Mouse (Mus musculus) T-helper 17 cell (primary cell): ENCODE results near the gene Cckbr.

Experiments used
- in situ Hi-C, 2 experiments: fragments of 300-600 bp; cut with MboI, MseI; formaldehyde crosslinking; loops; 1 replicate in 1 of 2; 2 replicates in 1 of 2; pipeline ENCODE4 v1.15.1; 2025; ENCODE audit warnings: high pct_unique_total_duplicates in 2 of 2

Cckbr gene

DNA sequence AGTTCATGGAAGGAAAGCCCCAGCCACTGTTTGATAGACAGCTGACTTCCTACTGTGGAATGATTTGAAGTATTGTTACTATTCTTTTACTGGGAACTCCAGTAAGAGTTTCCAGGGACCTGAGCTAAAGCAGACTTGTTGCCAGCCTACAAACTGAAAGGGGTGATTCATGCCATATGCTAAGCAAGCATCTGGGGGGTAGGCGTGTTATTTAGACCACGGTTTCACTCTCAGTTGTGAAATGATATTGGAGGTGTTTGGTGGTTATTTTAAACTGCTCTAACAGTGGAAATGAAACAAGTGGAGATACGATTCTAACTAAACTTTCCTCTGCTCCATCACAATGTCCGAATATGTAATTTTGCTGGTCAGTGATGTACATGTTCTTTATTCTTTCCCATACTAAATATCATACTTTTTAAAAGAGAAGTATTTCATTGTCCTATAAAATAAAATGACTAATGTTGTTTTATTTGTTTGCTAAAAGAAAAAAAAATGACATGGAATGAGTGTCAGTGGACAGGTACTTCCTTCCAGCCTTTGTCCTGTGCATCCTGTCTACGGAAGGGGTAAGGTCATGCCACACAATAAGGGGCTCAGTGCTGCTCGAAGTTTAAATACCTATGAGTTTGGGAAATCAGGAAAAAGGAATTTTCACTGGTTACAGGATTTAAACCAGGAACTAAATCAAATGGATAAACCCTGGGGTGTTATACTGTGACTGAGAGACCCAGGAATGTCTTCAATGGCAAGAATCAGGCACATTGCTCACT is 61.8 kb downstream of the Cckbr start:
- in situ Hi-C loops = no loop called here

DNA sequence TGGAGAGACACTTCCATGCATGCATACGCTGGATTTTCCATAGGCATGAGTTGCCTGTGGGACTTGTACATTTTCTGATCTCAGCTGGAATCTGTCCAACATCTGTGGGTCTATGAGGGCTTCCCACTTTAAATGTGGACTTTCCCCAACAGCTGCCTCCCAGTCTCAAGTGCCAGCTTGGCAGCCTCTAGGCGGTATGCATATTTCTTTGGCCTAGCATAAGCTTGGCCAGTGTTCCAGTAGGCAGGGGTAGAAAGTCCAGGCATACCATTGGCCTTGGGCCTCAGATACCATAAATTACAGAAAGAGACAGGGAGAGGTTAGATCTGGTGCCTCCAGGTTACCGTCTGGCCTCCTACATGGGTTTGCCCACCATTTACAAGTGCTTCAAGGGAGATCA is 72.3 kb downstream of the Cckbr start:
- in situ Hi-C loops = no loop called here

DNA sequence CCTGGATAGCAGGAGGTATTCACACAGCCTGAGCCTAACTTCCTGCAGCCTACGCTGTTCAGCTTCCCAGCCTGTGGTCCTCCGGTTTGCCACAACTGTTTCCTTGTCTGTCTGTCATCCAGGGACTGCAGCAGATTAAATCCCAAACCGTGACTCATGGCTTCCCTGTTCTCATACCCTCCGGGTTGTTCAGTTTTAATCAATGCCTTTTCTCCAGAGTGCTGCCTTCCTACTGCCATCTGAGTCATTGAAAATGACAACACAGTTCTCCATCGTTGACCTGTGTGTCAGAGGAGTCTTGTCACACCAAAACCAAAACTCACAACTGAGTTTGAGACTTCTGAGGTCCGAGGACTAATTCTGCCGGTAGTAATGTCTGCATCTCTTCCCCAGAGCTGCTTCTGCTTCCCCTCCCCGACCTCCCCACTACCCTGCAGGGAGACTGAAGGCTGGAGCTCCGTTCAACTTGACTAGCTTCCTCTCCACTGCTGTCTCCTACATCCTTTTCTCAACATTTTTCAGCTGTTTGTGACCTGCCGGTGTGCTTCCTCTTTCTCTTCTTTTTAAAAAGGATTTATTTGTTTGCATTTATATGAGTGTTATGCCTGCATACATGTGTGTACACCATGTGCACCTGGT is 73.4 kb downstream of the Cckbr start:
- in situ Hi-C loops = no loop called here

DNA sequence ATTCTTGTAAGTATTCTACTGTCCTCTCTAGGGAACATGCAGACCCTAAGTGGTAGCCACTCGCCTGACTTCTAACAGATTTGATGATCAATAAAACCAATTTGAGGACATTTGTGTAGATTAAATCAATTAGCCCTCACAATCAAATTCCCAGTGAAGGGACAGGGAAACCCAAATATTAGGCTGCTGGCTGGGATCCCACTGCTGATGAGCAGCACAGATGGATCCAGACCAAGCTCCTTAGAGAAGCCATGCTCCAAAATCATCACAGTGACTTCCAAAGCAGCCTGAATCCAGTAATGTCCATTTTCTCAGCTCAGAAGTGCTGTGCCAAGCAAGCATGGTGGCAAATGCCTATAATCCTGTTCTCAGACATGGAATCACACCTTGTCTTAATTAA is 74.1 kb downstream of the Cckbr start:
- in situ Hi-C loops = loop anchor here in 1 of 2 experiments (25.0 kb wide), 1 partner anchor 887 kb away; the partner anchor contains the start of genes Olfr655, Olfr656 and Olfr657

- in situ Hi-C loops = loop anchor here in 1 of 2 experiments (25.0 kb wide), 1 partner anchor 890 kb away; the partner anchor contains the start of genes Olfr655, Olfr656 and Olfr657
Measured at GRCm38 (mm10) chr7:105501984-105502383, 76.5 kb downstream of the Cckbr start.

DNA sequence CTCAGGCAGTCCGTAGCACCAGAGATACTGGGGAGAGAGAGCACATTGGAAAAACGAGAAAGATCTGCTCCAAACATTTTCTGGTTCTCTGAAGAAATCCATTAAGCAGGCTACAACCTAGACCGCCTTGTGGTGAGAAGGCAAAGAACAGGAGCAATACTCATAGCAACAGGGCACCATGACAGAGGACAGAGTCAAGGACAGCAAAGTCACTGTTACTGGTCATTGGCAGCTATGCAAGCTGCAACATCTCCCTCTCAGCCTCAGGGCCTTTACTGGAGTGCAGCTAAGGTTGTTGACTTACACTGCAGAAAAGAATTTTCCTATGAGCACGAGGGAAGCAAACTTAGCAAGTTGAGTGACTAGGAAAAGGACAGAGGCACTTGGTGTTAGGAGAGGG is 81.7 kb downstream of the Cckbr start:
- in situ Hi-C loops = loop anchor here in 1 of 2 experiments (25.0 kb wide), 1 partner anchor 895 kb away; the partner anchor contains the start of genes Olfr655, Olfr656 and Olfr657

DNA sequence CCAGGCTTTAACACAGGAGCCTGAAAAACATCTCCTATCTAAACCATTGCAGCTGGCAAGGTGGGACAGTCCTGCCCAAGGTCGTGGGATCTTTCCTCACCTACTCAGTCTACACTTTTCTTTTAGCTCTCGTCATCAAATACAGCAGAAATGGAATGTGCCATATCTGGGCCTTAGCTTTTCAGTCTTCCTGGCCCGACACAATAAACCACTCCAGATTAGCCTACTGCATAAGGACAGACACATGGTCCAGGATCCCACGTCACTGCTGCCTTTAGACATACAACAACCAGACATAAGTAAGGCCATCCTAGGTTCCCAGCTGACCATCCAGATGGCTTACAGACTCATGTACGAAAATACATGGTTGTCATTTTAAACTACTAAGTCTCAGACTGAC is 84.6 kb downstream of the Cckbr start:
- in situ Hi-C loops = loop anchor here (10.0 to 25.0 kb wide), 2 partner anchors 95 to 898 kb away; partner anchors contain the start of genes Olfr655 (in 1 of the 2), Olfr656 (in 1 of the 2) and Olfr657 (in 1 of the 2)

GRCm38 (mm10) chr7:105513845-105514291 is 88.3 kb downstream of the Cckbr start:
- in situ Hi-C loops = loop anchor here (10.0 to 25.0 kb wide), 2 partner anchors 99 to 902 kb away; partner anchors contain the start of genes Olfr655 (in 1 of the 2), Olfr656 (in 1 of the 2) and Olfr657 (in 1 of the 2)

GRCm38 (mm10) chr7:105514561-105514960 is 89.0 kb downstream of the Cckbr start:
- in situ Hi-C loops = loop anchor here (10.0 to 25.0 kb wide), 2 partner anchors 100 to 902 kb away; partner anchors contain the start of genes Olfr655 (in 1 of the 2), Olfr656 (in 1 of the 2) and Olfr657 (in 1 of the 2)

- in situ Hi-C loops = loop anchor here (5.0 to 25.0 kb wide), 3 partner anchors 100 to 903 kb away; partner anchors contain the start of genes Olfr655 (in 1 of the 2), Olfr656 (in 1 of the 2) and Olfr657 (in 1 of the 2)
Measured at GRCm38 (mm10) chr7:105515178-105515577, 89.6 kb downstream of the Cckbr start.

DNA sequence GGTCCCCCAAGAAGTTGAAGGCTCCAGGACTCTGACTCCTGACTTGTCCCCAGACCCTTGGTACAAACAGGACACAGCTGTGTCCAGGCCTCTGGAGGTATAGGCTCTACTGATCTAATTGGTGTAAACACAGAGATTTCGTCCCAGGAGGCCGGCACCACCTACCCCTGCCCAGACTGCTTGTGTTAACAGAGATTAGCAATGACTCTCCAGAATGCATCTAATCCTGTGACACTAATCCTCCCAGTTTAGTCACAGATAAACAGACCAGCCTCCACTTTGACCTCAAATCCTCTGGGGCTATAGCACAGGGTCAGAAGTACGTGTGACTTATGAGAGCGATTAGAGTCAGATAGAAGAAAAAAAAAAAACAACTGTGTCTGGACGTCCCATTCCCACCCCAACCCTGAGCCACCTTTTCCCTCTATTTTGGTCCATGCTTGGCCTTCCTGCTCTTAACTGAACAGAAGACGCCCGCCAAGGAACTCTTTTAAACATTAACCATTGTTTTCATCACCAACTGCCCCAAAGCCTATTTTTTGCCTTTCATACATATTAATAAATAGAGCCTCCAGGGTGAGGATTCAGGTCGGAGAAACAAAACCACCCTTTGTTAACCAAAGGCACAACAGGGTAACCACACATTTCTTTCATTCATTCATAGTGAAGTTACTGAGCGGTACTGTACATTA is 91.3 kb downstream of the Cckbr start:
- in situ Hi-C loops = loop anchor here (5.0 to 25.0 kb wide), 3 partner anchors 102 to 905 kb away; partner anchors contain the start of genes Olfr655 (in 1 of the 2), Olfr656 (in 1 of the 2) and Olfr657 (in 1 of the 2)

- in situ Hi-C loops = loop anchor here (5.0 to 25.0 kb wide), 3 partner anchors 105 to 907 kb away; partner anchors contain the start of genes Olfr655 (in 1 of the 2), Olfr656 (in 1 of the 2) and Olfr657 (in 1 of the 2)
Measured at GRCm38 (mm10) chr7:105519336-105519735, 93.8 kb downstream of the Cckbr start.

- in situ Hi-C loops = loop anchor here (5.0 to 25.0 kb wide), 5 partner anchors 102 to 907 kb away; partner anchors contain the start of genes Olfr655 (in 1 of the 2), Olfr656 (in 1 of the 2) and Olfr657 (in 1 of the 2)
Measured at GRCm38 (mm10) chr7:105519771-105520170, 94.2 kb downstream of the Cckbr start.

DNA sequence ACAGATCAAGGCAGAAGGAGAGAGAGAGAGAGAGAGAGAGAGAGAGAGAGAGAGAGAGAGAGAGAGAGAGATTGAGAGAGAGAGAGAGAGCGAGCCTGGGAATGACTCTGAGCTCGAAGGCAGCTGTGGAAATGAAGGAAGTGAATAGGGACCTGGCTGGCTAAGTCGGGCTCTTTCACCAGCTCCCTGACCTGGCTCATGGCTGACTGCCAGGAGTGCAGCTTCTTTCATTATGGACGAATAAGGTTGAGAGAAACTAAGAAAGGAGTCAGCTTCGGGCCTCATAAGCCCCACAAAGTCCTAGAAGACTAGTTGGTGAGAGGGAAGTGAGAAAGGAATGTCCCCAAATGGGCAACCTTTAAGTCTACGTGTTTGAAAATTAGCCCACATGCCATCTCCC is 94.7 kb downstream of the Cckbr start:
- in situ Hi-C loops = loop anchor here in 1 of 2 experiments (5.0 to 25.0 kb wide), 3 partner anchors 103 to 908 kb away; partner anchors contain the start of genes Olfr655, Olfr656 and Olfr657
